Mouse (Mus musculus) forebrain, embryonic 15.5 days (tissue): ENCODE results near the gene Spata1. TPM values are rescaled to one million over a fixed set of nuclear protein-coding genes. Genes with fewer than 3 reads are reported as not detected.
A peak's percentile ranks its signal among the peaks of the same experiment; 100 is the strongest.
"Not testable (repeated sequence)": the region's sequence is repeated elsewhere in the genome, so short reads cannot be mapped to it uniquely, and the experiment has no call there.

Source experiments
- ATAC-seq: fragments of 200-750 bp; cut with Nextera tagmentation; replicated peaks from 2 replicates; pipeline ENCODE4 v1.8.0; 2017; ENCODE audit warnings: mild to moderate bottlenecking, moderate TSS enrichment, moderate library complexity
- H3K27ac ChIP-seq: fragments of 300-500 bp; sonication (generic); replicated peaks from 2 replicates; pipeline ENCODE4 v1.5.1; 2015; ENCODE audit warnings: mild to moderate bottlenecking, inconsistent platforms
- H3K27me3 ChIP-seq: fragments of 300-500 bp; sonication (generic); 2 replicates; pipeline ENCODE4 v1.6.1; 2015; ENCODE audit warnings: inconsistent platforms
- H3K36me3 ChIP-seq: fragments of 300-500 bp; sonication (generic); 2 replicates; pipeline ENCODE4 v1.6.1; 2015; ENCODE audit warnings: mild to moderate bottlenecking, inconsistent platforms
- H3K4me1 ChIP-seq: fragments of 300-500 bp; sonication (generic); 2 replicates; pipeline ENCODE4 v1.6.1; 2015; ENCODE audit warnings: inconsistent platforms
- H3K4me2 ChIP-seq: fragments of 300-500 bp; sonication (generic); replicated peaks from 2 replicates; pipeline ENCODE4 v1.6.1; 2015; ENCODE audit warnings: mild to moderate bottlenecking, inconsistent platforms
- H3K4me3 ChIP-seq: fragments of 300-500 bp; sonication (generic); 2 replicates; pipeline ENCODE4 v1.5.1; 2015; ENCODE audit warnings: mild to moderate bottlenecking, inconsistent platforms
- H3K9ac ChIP-seq: fragments of 300-500 bp; sonication (generic); replicated peaks from 2 replicates; pipeline ENCODE4 v1.6.1; 2015; ENCODE audit warnings: mild to moderate bottlenecking, inconsistent platforms
- H3K9me3 ChIP-seq: fragments of 300-500 bp; sonication (generic); 2 replicates; pipeline ENCODE4 v1.6.1; 2016; ENCODE audit warnings: inconsistent platforms
- WGBS: fragments of 180-500 bp; shearing (Covaris S2); methylation state at CpG from one replicate; pipeline ENCODE4 v1.1.7; 2015; ENCODE audit warnings: mixed read lengths; 5-methylcytosine and 5-hydroxymethylcytosine counted together
- polyA plus RNA-seq: library from polyadenylated mRNA; unstranded; fragments of >200 nt; fragmentation: Nextera tagmentation; extraction: Ambion mirVana; gene quantifications from 2 replicates; pipeline ENCODE4 v1.2.1, GENCODE M21; 2015

Gene Spata1
- polyA plus RNA-seq, 1 experiment from 2014 or later, result 6.1 TPM

DNA sequence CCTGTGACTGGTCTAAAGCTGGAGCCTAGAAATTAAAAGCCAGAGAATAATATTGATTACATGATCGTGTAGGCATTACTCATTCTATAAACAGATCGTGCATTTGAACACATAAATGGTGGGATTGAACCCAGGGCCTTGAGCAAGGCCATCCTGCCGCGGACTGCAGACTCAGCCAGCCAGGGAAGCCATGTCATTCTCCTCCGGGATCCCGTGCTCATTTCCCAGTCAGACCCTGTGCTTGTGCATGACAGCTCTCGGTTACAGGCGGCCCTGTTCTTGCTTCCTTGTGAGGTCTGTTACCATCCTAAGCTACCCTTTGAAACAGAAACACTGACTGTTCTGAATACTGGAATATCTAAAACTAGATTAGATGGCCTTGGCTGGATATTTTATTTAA lies 64.9 kb downstream of the Spata1 start:
- no peak for ATAC-seq
- H3K9me3 ChIP-seq, result no peaks in the 10 kb centered on the region
- H3K4me1 ChIP-seq, result no peaks in the 10 kb centered on the region
- H3K27me3 ChIP-seq, result no peaks in the 10 kb centered on the region
- H3K4me2 ChIP-seq, result no peak overlapping the region
- no peak overlapping the region for H3K27ac ChIP-seq
- no peak overlapping the region for H3K9ac ChIP-seq
- 92% methylated on average over 8 of the region's 8 CpGs for WGBS
- H3K36me3 ChIP-seq, result peaks cover 52% of the 10 kb centered on the region
- no peak overlapping the region for H3K4me3 ChIP-seq

DNA sequence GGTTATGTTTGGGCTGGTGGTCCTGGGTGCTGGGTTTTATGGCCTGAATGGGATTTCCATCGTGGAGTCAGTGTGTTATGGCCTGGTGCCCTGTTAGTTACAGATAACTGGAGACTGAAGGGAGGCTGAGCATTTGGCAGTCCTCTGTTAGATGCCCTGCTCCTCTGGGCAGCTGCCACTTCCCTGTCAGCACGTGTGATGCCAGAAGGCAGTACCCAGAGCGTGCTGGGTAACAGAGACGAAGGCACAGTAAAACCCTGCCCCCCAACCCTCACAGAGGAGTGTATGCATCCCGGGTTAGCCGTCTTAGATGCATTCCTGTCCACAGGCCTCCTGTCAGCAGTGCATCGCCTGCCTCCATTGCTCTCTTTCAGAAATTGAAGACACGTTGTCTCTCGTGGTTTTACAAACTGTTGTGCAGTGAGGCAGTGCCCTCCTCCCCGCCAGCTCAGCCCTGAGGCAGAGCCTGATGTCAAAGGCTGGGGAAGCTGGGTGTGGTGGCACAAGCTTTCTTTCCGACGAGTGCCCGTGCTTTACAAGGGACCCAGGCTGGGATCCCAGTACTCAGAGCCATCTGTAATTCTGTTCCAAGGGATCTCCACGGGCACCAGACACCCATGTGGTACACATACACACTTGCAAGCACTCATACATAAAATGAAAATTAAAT lies 65.7 kb downstream of the Spata1 start:
- 84% methylated on average over 14 of the region's 14 CpGs for WGBS
- Histone ChIP-seq H3K4me1 (no peaks in the 10 kb centered on the region), H3K9me3 (no peaks in the 10 kb centered on the region), H3K9ac (no peak overlapping the region), H3K27ac (no peak overlapping the region), H3K4me2 (no peak overlapping the region), H3K36me3 (peaks cover 51% of the 10 kb centered on the region), H3K4me3 (no peak overlapping the region), H3K27me3 (no peaks in the 10 kb centered on the region)
- no peak for ATAC-seq

DNA sequence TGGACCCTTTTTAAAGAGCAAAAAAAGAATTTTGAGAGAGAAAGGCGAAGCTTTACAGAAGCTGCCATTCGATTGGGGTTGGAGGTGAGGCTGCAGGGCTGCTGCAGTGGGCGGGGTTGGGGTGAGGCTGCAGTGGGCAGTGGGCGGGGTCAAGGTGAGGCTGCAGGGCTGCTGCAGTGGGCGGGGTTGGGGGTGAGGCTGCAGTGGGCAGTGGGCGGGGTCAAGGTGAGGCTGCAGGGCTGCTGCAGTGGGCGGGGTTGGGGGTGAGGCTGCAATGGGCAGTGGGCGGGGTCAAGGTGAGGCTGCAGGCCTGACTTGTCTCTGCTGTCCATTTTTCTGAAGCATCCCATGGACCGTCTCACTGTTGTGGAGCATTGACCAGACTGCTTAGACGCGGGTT lies 66.5 kb downstream of the Spata1 start:
- H3K9me3 ChIP-seq, H3K4me1 ChIP-seq, H3K27me3 ChIP-seq, H3K27ac ChIP-seq, H3K4me3 ChIP-seq, H3K9ac ChIP-seq, H3K4me2 ChIP-seq, ATAC-seq: not testable (repeated sequence)
- 90% methylated on average over 11 of the region's 11 CpGs for WGBS
- H3K36me3 ChIP-seq, result peaks cover 51% of the 10 kb centered on the region

DNA sequence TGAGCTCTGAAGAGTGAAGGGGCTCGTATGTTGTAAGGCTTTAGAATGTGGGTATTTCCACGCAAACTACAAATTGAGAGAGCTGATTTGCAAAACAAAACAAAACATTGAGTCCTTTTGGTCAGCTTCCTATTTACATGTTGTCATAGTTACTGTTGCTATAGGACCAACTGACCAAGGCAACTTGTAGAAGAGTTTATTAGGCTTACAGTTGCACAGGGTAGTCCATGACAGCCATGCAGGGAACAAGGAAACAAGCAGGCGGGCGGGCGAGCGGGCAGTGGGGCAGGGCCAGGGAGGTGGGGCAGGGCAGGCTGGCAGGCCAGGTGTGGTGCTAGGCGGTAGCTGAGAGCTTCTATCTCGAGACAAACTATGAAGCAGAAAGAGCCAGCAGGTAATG lies 73.1 kb downstream of the Spata1 start:
- H3K4me1 ChIP-seq, result peaks cover 6% of the 10 kb centered on the region
- peak; percentile 61; the same call in 1 of the 2 replicates for ATAC-seq
- H3K36me3 ChIP-seq, result peaks cover 43% of the 10 kb centered on the region
- WGBS, result 64% methylated on average over 8 of the region's 8 CpGs
- H3K4me2 ChIP-seq, result no peak overlapping the region
- no peaks in the 10 kb centered on the region for H3K27me3 ChIP-seq
- no peak overlapping the region for H3K27ac ChIP-seq
- H3K9me3 ChIP-seq, result no peaks in the 10 kb centered on the region
- H3K9ac ChIP-seq, result no peak overlapping the region
- H3K4me3 ChIP-seq, result no peak overlapping the region

DNA sequence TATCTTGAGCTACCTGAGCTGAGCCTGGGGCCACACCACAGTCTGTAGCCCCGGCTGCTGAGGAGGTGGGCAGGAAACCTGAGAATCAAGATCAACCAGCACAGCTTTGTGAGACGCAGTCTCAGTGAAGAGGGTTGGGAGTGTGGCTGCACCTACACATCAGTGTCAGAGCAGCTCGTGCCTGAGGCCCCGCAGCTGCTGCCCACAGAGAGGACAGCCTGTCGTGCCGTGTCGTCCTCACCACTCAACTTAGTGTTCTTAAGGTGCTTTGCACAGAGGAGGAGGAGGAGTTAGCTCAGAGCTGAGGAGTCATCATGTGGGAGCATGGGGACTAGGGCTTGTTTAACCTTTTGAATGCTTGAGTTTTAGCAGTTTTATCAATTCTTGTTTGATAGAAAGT lies 73.7 kb downstream of the Spata1 start:
- H3K4me1 ChIP-seq, result peaks cover 6% of the 10 kb centered on the region
- H3K27ac ChIP-seq, result no peak overlapping the region
- no peak overlapping the region for H3K4me3 ChIP-seq
- H3K9me3 ChIP-seq, result no peaks in the 10 kb centered on the region
- peaks cover 37% of the 10 kb centered on the region for H3K36me3 ChIP-seq
- no peaks in the 10 kb centered on the region for H3K27me3 ChIP-seq
- H3K9ac ChIP-seq, result no peak overlapping the region
- no peak for ATAC-seq
- WGBS, result 58% methylated on average over 7 of the region's 7 CpGs
- no peak overlapping the region for H3K4me2 ChIP-seq

DNA sequence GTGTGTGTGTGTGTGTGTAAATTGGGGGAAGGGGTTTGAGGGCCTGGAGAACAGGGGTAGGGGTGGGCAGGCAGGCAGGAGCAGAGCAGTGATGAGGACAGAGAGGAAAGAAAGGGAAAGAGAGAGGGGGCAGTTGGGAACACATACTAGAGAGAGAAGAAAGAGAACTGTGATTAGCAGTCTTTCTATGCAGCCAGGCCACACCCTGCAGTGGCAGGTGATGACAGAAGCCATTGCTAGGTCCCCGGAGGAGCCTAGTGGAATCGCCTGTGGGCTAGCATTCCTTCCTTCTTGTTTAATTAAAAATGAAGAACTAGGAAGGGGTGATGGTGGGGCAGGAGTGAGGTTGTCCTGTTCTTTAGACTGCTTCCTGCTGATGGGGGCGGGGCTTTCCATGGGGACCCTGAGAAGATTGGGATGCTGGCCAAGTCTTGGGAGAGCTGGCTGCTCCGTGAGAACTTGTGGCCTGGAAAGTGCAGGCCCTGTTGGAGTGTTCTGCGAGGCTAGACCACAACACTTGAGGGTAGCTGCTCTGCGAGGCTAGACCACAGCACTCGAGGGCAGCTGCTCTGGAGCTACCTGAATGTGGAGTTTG lies 75.2 kb downstream of the Spata1 start:
- Histone ChIP-seq H3K27ac (no peak overlapping the region; the same call in 1 of the 2 replicates), H3K27me3 (no peaks in the 10 kb centered on the region), H3K4me2 (no peak overlapping the region), H3K9me3 (no peaks in the 10 kb centered on the region), H3K36me3 (peaks cover 35% of the 10 kb centered on the region), H3K4me3 (no peak overlapping the region), H3K9ac (no peak overlapping the region), H3K4me1 (peaks cover 8% of the 10 kb centered on the region)
- WGBS, result 54% methylated on average over 7 of the region's 7 CpGs
- ATAC-seq, result peak; percentile 35

DNA sequence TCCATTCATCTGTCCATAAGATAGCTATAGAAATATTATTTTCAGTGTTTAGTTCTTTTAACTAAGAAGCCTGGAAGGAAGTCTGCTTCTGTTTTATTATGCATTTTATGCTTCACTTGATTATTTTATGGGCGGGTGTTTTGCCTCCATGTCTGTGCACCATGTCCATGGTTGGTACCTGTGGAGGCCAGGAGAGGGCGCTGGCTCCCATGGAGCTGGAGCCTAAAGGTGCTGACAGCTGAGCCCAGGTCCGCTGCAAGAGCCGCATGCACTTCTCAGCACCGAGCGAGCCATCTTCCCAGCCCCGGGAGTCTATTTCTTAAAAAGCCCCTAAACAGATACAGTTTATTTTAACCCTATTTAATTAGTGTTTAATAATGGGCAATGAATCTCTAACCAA lies 75.8 kb downstream of the Spata1 start:
- peaks cover 9% of the 10 kb centered on the region for H3K4me1 ChIP-seq
- H3K27me3 ChIP-seq, result no peaks in the 10 kb centered on the region
- H3K36me3 ChIP-seq, result peaks cover 42% of the 10 kb centered on the region
- H3K9ac ChIP-seq, result no peak overlapping the region
- no peak for ATAC-seq
- H3K4me2 ChIP-seq, result no peak overlapping the region
- no peak overlapping the region for H3K27ac ChIP-seq
- 88% methylated on average over 7 of the region's 7 CpGs for WGBS
- no peaks in the 10 kb centered on the region for H3K9me3 ChIP-seq
- H3K4me3 ChIP-seq, result no peak overlapping the region

DNA sequence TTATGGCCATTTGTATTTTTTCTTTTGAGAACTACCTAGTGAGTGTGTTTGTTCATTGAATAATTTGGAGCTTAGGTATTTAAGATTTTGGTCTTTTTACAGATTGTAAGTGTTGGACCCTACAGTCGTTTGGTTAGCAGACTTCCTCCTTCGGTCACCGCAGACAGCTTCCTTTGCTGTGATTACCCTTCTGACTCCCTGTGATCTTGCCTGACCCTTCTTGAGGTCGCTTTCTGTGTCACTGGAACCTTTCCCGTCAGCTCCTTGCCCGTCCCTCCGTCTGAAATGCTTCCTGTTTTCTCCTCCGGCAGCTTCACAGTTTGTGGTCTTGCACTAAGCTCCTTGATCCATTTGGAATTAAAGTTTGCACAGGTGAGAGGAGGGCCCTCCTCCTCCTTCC lies 77.8 kb downstream of the Spata1 start:
- H3K4me2 ChIP-seq, result no peak overlapping the region
- no peak overlapping the region for H3K27ac ChIP-seq
- no peak overlapping the region for H3K9ac ChIP-seq
- H3K36me3 ChIP-seq, result peaks cover 35% of the 10 kb centered on the region
- H3K4me1 ChIP-seq, result peaks cover 9% of the 10 kb centered on the region
- no peaks in the 10 kb centered on the region for H3K9me3 ChIP-seq
- no peaks in the 10 kb centered on the region for H3K27me3 ChIP-seq
- no peak overlapping the region for H3K4me3 ChIP-seq
- no peak for ATAC-seq
- 74% methylated on average over 8 of the region's 8 CpGs for WGBS

DNA sequence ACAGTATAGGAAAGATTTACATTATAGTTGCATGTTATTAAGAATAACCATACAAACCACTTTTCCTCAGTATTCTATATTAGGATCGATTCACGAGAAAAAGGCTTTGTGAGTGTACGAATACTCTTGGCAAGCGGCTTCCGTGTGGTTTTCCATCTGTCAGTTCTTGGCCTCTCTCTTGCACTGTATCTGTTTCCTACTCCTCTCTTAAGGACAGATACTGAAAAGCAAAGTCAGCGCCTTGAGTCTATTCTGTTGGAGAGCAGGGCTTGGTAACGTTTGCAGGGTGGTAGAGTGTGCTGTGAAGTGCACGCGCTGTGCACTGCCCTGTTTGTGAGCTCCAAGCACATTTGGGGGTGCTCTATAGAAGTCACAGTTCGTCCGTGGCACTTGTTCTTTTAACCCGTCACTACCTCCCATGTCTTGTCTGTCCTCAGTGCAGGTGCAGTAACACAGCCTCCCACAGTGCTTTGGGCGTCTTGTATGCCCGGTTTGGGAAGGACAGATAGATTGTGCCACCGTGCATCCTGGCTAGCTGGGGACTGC lies 79.5 kb downstream of the Spata1 start:
- no peak overlapping the region for H3K9ac ChIP-seq
- H3K27ac ChIP-seq, result peak overlapping the region; percentile 57
- no peaks in the 10 kb centered on the region for H3K9me3 ChIP-seq
- no peak; the same call in 1 of the 2 replicates for ATAC-seq
- WGBS, result 85% methylated on average over 15 of the region's 15 CpGs
- H3K27me3 ChIP-seq, result no peaks in the 10 kb centered on the region
- H3K4me3 ChIP-seq, result no peak overlapping the region
- H3K36me3 ChIP-seq, result peaks cover 33% of the 10 kb centered on the region
- no peak overlapping the region for H3K4me2 ChIP-seq
- peaks cover 9% of the 10 kb centered on the region for H3K4me1 ChIP-seq

DNA sequence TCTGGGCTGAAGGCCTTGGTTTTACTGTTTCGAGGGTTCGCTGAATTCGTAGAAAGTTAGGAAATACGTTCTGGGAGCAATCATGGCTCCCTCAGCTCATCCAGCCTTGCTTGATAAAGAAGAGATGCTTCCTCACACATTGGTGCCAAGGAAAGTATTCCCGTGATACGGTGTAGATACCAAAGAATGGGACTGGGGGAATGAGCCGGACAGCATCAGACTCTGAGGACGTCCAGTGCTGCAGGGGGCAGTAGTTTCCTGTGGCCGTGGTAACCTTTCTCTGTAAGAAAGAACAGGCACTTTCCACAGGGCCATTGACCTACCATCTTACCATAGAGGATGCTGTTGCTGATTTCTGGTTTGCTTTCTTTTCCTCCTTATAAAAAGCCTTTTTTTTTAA lies 80.0 kb downstream of the Spata1 start:
- Histone ChIP-seq H3K27me3 (no peaks in the 10 kb centered on the region), H3K9me3 (no peaks in the 10 kb centered on the region), H3K36me3 (peaks cover 33% of the 10 kb centered on the region), H3K9ac (no peak overlapping the region), H3K4me1 (peaks cover 12% of the 10 kb centered on the region), H3K4me2 (no peak overlapping the region), H3K27ac (peak overlapping the region; percentile 57), H3K4me3 (no peak overlapping the region)
- 85% methylated on average over 9 of the region's 9 CpGs for WGBS
- no peak for ATAC-seq

DNA sequence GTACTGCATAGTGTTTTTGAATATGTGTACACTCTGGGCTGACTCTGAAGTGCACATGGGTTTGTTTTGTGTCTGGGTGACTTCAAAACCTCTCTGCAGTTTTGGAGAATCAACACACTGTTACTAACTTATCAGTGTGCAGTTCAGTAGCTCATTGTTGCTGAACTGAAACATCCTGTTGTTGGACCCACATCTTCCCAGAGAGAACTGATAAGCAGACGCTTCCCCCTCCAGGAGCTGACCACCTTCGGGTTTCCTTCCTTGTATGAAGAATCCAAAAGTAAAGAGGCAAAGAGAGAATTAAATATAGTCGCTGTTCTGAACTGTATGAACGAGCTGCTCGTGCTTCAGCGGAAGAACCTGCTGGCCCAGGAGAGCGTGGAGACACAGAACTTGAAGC lies 80.7 kb downstream of the Spata1 start:
- H3K4me1 ChIP-seq, result peaks cover 14% of the 10 kb centered on the region
- no peak overlapping the region for H3K4me3 ChIP-seq
- no peak overlapping the region for H3K4me2 ChIP-seq
- no peak for ATAC-seq
- 92% methylated on average over 7 of the region's 7 CpGs for WGBS
- H3K27ac ChIP-seq, result peak overlapping the region; percentile 57
- no peaks in the 10 kb centered on the region for H3K9me3 ChIP-seq
- peaks cover 33% of the 10 kb centered on the region for H3K36me3 ChIP-seq
- H3K9ac ChIP-seq, result no peak overlapping the region
- no peaks in the 10 kb centered on the region for H3K27me3 ChIP-seq

DNA sequence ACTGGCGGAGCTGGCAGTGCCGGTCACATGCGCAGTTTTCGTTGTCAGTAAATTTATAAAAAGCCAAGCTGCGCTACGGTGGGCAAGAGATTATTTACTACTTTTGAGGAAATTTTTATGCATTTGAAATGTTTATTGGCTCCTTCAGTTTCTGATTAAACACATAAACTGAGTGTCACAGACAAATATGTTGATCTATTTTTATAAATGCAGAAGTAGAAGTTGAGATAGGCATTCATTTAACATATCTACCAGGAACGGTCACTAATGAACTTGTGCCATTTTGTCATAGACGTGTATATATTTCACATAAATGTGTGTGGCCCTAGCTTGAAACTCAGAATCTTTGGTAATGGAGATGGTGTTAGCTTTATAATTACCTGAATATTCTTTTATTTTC lies 81.7 kb downstream of the Spata1 start:
- Histone ChIP-seq H3K36me3 (peaks cover 28% of the 10 kb centered on the region), H3K9ac (no peak overlapping the region), H3K27me3 (no peaks in the 10 kb centered on the region), H3K4me1 (peaks cover 17% of the 10 kb centered on the region), H3K27ac (no peak overlapping the region), H3K4me3 (no peak overlapping the region), H3K4me2 (no peak overlapping the region), H3K9me3 (no peaks in the 10 kb centered on the region)
- WGBS, result 96% methylated on average over 8 of the region's 8 CpGs
- no peak for ATAC-seq
